Mouse (Mus musculus) effector memory CD4-positive, alpha-beta T cell, adult 7 months (primary cell): ENCODE results near the gene Zbtb20. TPM values are rescaled to one million over a fixed set of nuclear protein-coding genes. Genes with fewer than 3 reads are reported as not detected.

Experiments
- polyA plus RNA-seq: library from polyadenylated mRNA; unstranded; fragments of 100-300 nt; shearing (Covaris generic); gene quantifications from one replicate; pipeline ENCODE4 v1.2.1, GENCODE M21; 2017

Gene Zbtb20
- 88.4 TPM for polyA plus RNA-seq

GRCm38 (mm10) chr16:42875852-42875980 lies at the start of gene Zbtb20:
Zbtb20 (plus strand) TSS chr16:42875881.

GRCm38 (mm10) chr16:43663978-43664579 lies 788.4 kb downstream of the Zbtb20 start, which contains the start of gene Tigit:
Tigit (minus strand) TSS chr16:43664146.

